Mouse (Mus musculus): ENCODE results near the gene Grifin.

The Grifin gene

GRCm38 (mm10) chr5:140553719-140554118, 11.2 kb downstream of the Grifin start:
- in situ Hi-C loops (cut with MboI, MseI), result no loop called here

GRCm38 (mm10) chr5:140549306-140550047, 15.4 kb downstream of the Grifin start:
- in situ Hi-C loops (cut with MboI, MseI), result no loop called here

- in situ Hi-C loops (cut with MboI, MseI), result no loop called here
These were observed 18.5 kb downstream of the Grifin start for GRCm38 (mm10) chr5:140546332-140546731.

GRCm38 (mm10) chr5:140545651-140546050, 19.2 kb downstream of the Grifin start:
- in situ Hi-C loops (cut with MboI, MseI), result no loop called here

GRCm38 (mm10) chr5:140542811-140543575, 21.9 kb downstream of the Grifin start:
- in situ Hi-C loops (cut with MboI, MseI), result loop anchor here (5.0 kb wide), 3 partner anchors 74 to 139 kb away; no protein-coding TSS in a partner anchor

GRCm38 (mm10) chr5:140540106-140540505, 24.8 kb downstream of the Grifin start:
- in situ Hi-C loops (cut with MboI, MseI), result loop anchor here (5.0 kb wide), 3 partner anchors 73 to 142 kb away; no protein-coding TSS in a partner anchor

GRCm38 (mm10) chr5:140538111-140538683, 26.7 kb downstream of the Grifin start:
- in situ Hi-C loops (cut with MboI, MseI), result loop anchor here (5.0 kb wide), 1 partner anchor 36 kb away; no protein-coding TSS in a partner anchor

GRCm38 (mm10) chr5:140526754-140527153, 38.1 kb downstream of the Grifin start:
- in situ Hi-C loops (cut with MboI, MseI), result no loop called here

- in situ Hi-C loops (cut with MboI, MseI), result no loop called here
These were observed 43.7 kb downstream of the Grifin start for GRCm38 (mm10) chr5:140521196-140521595.

- in situ Hi-C loops (cut with MboI, MseI), result no loop called here
These were observed 47.0 kb downstream of the Grifin start for GRCm38 (mm10) chr5:140517921-140518230.

GRCm38 (mm10) chr5:140517159-140517920, 47.5 kb downstream of the Grifin start:
- in situ Hi-C loops (cut with MboI, MseI), result no loop called here

- in situ Hi-C loops (cut with MboI, MseI), result no loop called here
These were observed 49.9 kb downstream of the Grifin start for GRCm38 (mm10) chr5:140514799-140515486.

- in situ Hi-C loops (cut with MboI, MseI), result no loop called here
These were observed 51.0 kb downstream of the Grifin start for GRCm38 (mm10) chr5:140513921-140514320.
